Mouse (Mus musculus) urinary bladder, postnatal 10 days (tissue): ENCODE measurements around the gene Skap1.
A peak's percentile ranks its signal among the peaks of the same experiment; 100 is the strongest.

Source experiments
- DNase-seq: peaks from one replicate; pipeline ENCODE4 v3.0.0; 2022; ENCODE audit warnings: low spot score

The Skap1 gene

GRCm38 (mm10) chr11:96463986-96464715 lies at the start of gene Skap1:
TSS of gene Skap1 (plus strand) at chr11:96464593.
- no peak for DNase-seq

- no peak for DNase-seq
These were observed 43.3 kb upstream of the Skap1 start for GRCm38 (mm10) chr11:96421074-96421473.

- DNase-seq, result no peak
These were observed 42.7 kb upstream of the Skap1 start for GRCm38 (mm10) chr11:96421517-96422265.

GRCm38 (mm10) chr11:96425193-96425592 lies 39.2 kb upstream of the Skap1 start:
- DNase-seq, result no peak

- DNase-seq, result no peak
These were observed 38.2 kb upstream of the Skap1 start for GRCm38 (mm10) chr11:96426191-96426590.

GRCm38 (mm10) chr11:96426805-96427204 lies 37.6 kb upstream of the Skap1 start:
- DNase-seq, result no peak

GRCm38 (mm10) chr11:96429062-96429461 lies 35.3 kb upstream of the Skap1 start:
- DNase-seq, result no peak

- DNase-seq, result no peak
These were observed 34.5 kb upstream of the Skap1 start for GRCm38 (mm10) chr11:96429891-96430290.

- DNase-seq, result no peak
These were observed 32.5 kb upstream of the Skap1 start for GRCm38 (mm10) chr11:96431871-96432270.

- DNase-seq, result no peak
These were observed 29.5 kb upstream of the Skap1 start for GRCm38 (mm10) chr11:96434888-96435287.

GRCm38 (mm10) chr11:96436525-96436924 lies 27.9 kb upstream of the Skap1 start:
- DNase-seq, result no peak

GRCm38 (mm10) chr11:96438787-96439186 lies 25.6 kb upstream of the Skap1 start:
- peak; percentile 23 for DNase-seq

GRCm38 (mm10) chr11:96441546-96442185 lies 22.7 kb upstream of the Skap1 start:
- no peak for DNase-seq

GRCm38 (mm10) chr11:96442468-96442867 lies 21.9 kb upstream of the Skap1 start:
- DNase-seq, result no peak

- DNase-seq, result no peak
These were observed 16.5 kb upstream of the Skap1 start for GRCm38 (mm10) chr11:96447931-96448330.

GRCm38 (mm10) chr11:96455111-96455510 lies 9.3 kb upstream of the Skap1 start:
- DNase-seq, result no peak

GRCm38 (mm10) chr11:96455699-96456326 lies 8.6 kb upstream of the Skap1 start:
- no peak for DNase-seq

- DNase-seq, result no peak
These were observed 7.7 kb upstream of the Skap1 start for GRCm38 (mm10) chr11:96456508-96457305.

- no peak for DNase-seq
These were observed 2.6 kb upstream of the Skap1 start for GRCm38 (mm10) chr11:96461766-96462165.

GRCm38 (mm10) chr11:96462191-96462752 lies 2.1 kb upstream of the Skap1 start:
- DNase-seq, result no peak

GRCm38 (mm10) chr11:96464716-96465060 lies 295 bp downstream of the Skap1 start:
- DNase-seq, result no peak
